Mouse (Mus musculus): ENCODE results near the gene Il2rb. TPM values are rescaled to one million over a fixed set of nuclear protein-coding genes. Genes with fewer than 3 reads are reported as not detected.

Il2rb gene
- total and polyA plus RNA-seq, 2 experiments from 2014 or later: 0.19 to 0.38 TPM

DNA sequence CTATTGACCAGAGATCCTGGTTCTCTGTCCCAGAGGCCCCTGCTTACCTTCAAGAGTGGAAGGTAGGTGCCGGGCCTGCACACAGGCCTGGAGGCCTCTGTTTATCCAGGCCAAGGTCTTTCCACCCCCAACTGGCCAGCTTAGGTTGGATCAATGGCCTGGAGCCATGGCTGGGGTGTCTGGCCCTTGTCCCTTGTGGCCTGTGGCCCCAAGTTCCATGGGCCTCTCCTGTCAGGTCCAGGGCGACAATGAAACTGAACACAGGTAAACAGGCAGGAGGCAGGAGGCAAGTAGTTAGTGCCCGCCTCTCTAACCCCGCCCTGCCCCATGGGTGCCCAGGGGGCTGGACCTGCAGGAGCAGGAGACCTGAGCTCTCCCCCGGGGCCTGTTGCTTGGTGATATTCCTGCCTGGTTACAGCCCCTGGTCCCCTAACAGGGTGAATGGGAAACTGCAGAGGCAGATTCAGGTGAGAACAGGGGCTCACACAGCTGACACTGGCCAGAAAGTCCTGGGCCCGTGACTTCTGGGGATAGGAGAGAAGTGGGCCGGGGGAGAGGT is 26.6 kb downstream of the Il2rb start, which contains the start of gene Tmprss6:
Gene Tmprss6, minus strand, starts transcription at position 256 of the 559 bp plus-strand sequence.
- no peak within 1 kb of the TSS for H3K27ac ChIP-seq (ENCODE audit: low read depth, low read length)
- H3K27me3 ChIP-seq (ENCODE audit: insufficient read depth, low read length): no peaks in the 10 kb centered on the region
- H3K9ac ChIP-seq (replicated peaks; ENCODE audit: low read length, poor library complexity, severe bottlenecking): no peak within 1 kb of the TSS
- TF ChIP-seq CTCF (IDR thresholded peaks at IDR 0.05): no peak
- DNase-seq (ENCODE audit: low spot score): no peak
- no peaks in the 10 kb centered on the region for H3K4me1 ChIP-seq (ENCODE audit: insufficient read depth, low read length)
- H3K4me2 ChIP-seq (ENCODE audit: low read depth, low read length, poor library complexity, severe bottlenecking): no peak within 1 kb of the TSS
- no peak within 1 kb of the TSS for H3K4me3 ChIP-seq (ENCODE audit: low read depth, low read length)
- H3K9me3 ChIP-seq (ENCODE audit: low read length): no peaks in the 10 kb centered on the region
- 88% methylated on average over 6 of the region's 7 CpGs for WGBS
- no peak for ATAC-seq (ENCODE audit: low FRiP score)
- H3K36me3 ChIP-seq (ENCODE audit: insufficient read depth, low read length): no peaks in the 10 kb centered on the region

DNA sequence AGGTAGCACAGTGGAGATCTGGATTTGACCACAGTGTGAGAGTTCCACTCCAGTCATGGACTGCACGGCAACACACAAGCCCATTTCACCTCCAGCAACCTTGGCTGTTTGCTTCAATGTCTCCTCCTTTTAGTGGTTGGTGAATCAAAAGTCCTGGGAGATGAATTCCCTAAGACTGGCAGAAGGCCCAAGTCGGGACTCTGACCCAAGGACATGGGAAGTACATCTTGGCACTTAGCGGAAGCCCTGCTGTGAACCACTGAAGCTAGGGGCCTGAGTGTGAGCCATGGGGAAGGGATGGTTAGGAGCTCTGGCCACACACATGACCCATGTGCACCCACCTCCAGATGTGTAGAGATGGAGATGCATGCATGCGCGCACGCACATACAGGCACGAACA is 27.5 kb downstream of the Il2rb start:
- no peak for TF ChIP-seq CTCF (IDR thresholded peaks at IDR 0.05)
- H3K27me3 ChIP-seq (ENCODE audit: insufficient read depth, low read length): no peaks in the 10 kb centered on the region
- H3K36me3 ChIP-seq (ENCODE audit: insufficient read depth, low read length): no peaks in the 10 kb centered on the region
- H3K9me3 ChIP-seq (ENCODE audit: low read length): no peaks in the 10 kb centered on the region
- H3K4me2 ChIP-seq (ENCODE audit: low read depth, low read length, poor library complexity, severe bottlenecking): no peak overlapping the region
- no peak overlapping the region for H3K4me3 ChIP-seq (ENCODE audit: low read depth, low read length)
- DNase-seq (ENCODE audit: low spot score) (no peak), ATAC-seq (ENCODE audit: low FRiP score) (no peak)
- no peak overlapping the region for H3K9ac ChIP-seq (replicated peaks; ENCODE audit: low read length, poor library complexity, severe bottlenecking)
- H3K27ac ChIP-seq (ENCODE audit: low read depth, low read length): no peak overlapping the region
- no peaks in the 10 kb centered on the region for H3K4me1 ChIP-seq (ENCODE audit: insufficient read depth, low read length)
- 91% methylated on average over 7 of the region's 7 CpGs for WGBS

DNA sequence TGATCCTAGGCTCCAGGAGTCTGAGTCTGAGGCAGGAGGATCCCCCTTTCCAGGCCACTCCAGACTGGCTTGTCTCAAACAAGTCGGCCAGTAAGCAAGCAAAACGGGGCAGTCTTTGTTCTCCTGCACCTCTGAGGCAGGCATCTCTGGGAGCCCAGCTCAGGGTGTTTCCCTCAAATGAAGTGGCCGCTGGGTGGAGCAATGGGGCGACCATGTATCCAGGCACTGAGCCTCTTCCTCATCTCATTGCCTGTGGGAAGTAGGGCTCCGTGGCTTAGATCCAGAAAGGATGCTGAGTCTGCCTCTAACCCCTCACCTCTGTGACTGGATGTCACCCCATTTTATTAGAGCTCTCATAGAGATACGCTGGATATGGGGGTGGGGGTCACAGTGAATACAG is 28.3 kb downstream of the Il2rb start:
- no peak for ATAC-seq (ENCODE audit: low FRiP score)
- Histone ChIP-seq H3K4me3 (ENCODE audit: low read depth, low read length) (no peak overlapping the region), H3K27ac (ENCODE audit: low read depth, low read length) (no peak overlapping the region), H3K27me3 (ENCODE audit: insufficient read depth, low read length) (no peaks in the 10 kb centered on the region), H3K9me3 (ENCODE audit: low read length) (no peaks in the 10 kb centered on the region), H3K4me2 (ENCODE audit: low read depth, low read length, poor library complexity, severe bottlenecking) (no peak overlapping the region), H3K4me1 (ENCODE audit: insufficient read depth, low read length) (no peaks in the 10 kb centered on the region), H3K36me3 (ENCODE audit: insufficient read depth, low read length) (no peaks in the 10 kb centered on the region), H3K9ac (replicated peaks; ENCODE audit: low read length, poor library complexity, severe bottlenecking) (no peak overlapping the region)
- no peak for DNase-seq (ENCODE audit: low spot score)
- TF ChIP-seq CTCF (IDR thresholded peaks at IDR 0.05): no peak; the same call in 1 of the 2 replicates
- 34% methylated on average over 6 of the region's 6 CpGs for WGBS

DNA sequence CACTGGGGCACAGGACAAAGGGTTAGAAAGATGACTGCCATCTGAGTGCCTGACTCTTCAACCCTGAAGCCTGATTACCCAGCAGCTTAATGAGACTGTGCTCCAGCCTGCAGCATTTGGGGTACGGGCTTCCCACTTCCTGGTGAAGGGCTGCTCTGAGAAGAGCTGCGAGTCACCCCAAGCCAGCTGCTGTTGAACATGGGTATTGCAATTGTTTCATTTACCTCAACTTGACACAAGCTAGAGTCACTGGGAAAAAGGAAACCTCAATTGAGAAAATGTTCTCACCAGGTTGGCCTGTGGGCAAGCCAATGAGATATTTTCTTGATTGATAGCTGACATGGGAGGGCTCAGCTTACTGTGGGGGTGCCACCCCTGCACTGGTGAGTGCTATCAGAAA is 32.1 kb downstream of the Il2rb start:
- Histone ChIP-seq H3K27me3 (ENCODE audit: insufficient read depth, low read length) (no peaks in the 10 kb centered on the region), H3K9me3 (ENCODE audit: low read length) (no peaks in the 10 kb centered on the region), H3K4me3 (ENCODE audit: low read depth, low read length) (no peak overlapping the region), H3K9ac (replicated peaks; ENCODE audit: low read length, poor library complexity, severe bottlenecking) (no peak overlapping the region), H3K4me1 (ENCODE audit: insufficient read depth, low read length) (no peaks in the 10 kb centered on the region), H3K27ac (ENCODE audit: low read depth, low read length) (no peak overlapping the region), H3K4me2 (ENCODE audit: low read depth, low read length, poor library complexity, severe bottlenecking) (no peak overlapping the region), H3K36me3 (ENCODE audit: insufficient read depth, low read length) (no peaks in the 10 kb centered on the region)
- TF ChIP-seq CTCF (IDR thresholded peaks at IDR 0.05): no peak
- ATAC-seq (ENCODE audit: low FRiP score): no peak
- no peak for DNase-seq (ENCODE audit: low spot score)
- WGBS: 78% methylated on average over 2 of the region's 2 CpGs

DNA sequence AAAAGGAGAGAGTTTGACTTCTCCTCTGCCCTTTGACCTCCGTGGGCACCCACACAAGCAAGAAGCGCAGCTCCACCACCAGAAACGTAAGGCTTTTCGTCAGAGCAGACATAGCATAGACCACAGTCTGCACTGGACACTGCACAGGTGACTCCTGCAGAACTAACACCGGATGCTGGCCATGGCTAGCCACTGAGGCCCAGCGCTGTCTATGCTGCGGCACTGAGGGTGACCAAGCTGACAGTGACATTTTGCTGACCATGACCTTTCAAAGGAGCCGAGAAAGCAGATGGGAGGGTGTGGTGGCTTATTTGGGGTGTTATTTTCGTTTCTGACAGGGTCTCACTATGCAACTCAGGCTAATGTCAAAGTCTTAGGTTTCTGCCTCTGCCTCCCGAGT is 37.9 kb downstream of the Il2rb start:
- H3K9ac ChIP-seq (replicated peaks; ENCODE audit: low read length, poor library complexity, severe bottlenecking): no peak overlapping the region
- H3K9me3 ChIP-seq (ENCODE audit: low read length): no peaks in the 10 kb centered on the region
- H3K27me3 ChIP-seq (ENCODE audit: insufficient read depth, low read length): no peaks in the 10 kb centered on the region
- DNase-seq (ENCODE audit: low spot score) (no peak), ATAC-seq (ENCODE audit: low FRiP score) (no peak)
- H3K4me3 ChIP-seq (ENCODE audit: low read depth, low read length): no peak overlapping the region
- H3K27ac ChIP-seq (ENCODE audit: low read depth, low read length): no peak overlapping the region
- TF ChIP-seq CTCF (IDR thresholded peaks at IDR 0.05): no peak
- H3K4me1 ChIP-seq (ENCODE audit: insufficient read depth, low read length): no peaks in the 10 kb centered on the region
- no peaks in the 10 kb centered on the region for H3K36me3 ChIP-seq (ENCODE audit: insufficient read depth, low read length)
- 83% methylated on average over 10 of the region's 10 CpGs for WGBS
- no peak overlapping the region for H3K4me2 ChIP-seq (ENCODE audit: low read depth, low read length, poor library complexity, severe bottlenecking)

DNA sequence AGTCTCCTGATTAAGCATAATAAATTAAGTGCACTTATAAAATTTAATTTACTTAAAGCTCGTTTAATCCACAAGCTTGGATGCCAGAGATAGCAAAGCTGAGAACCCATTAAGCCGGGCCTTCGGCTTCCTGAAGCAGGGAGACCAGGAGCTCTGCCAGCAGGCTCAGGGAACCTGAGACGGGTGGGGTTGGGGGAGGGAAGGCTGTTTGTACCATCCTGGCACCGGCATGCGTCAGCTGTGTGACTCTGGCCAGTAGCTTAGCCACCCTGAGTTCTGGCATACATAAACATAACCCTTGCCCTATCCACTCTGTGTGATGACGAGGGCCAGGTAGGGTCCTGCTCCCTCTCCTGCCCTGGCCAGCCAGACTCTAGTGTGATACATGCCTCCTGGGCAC is 39.0 kb downstream of the Il2rb start:
- Histone ChIP-seq H3K27ac (ENCODE audit: low read depth, low read length) (no peak overlapping the region), H3K4me1 (ENCODE audit: insufficient read depth, low read length) (no peaks in the 10 kb centered on the region), H3K4me3 (ENCODE audit: low read depth, low read length) (no peak overlapping the region), H3K27me3 (ENCODE audit: insufficient read depth, low read length) (no peaks in the 10 kb centered on the region), H3K4me2 (ENCODE audit: low read depth, low read length, poor library complexity, severe bottlenecking) (no peak overlapping the region), H3K9ac (replicated peaks; ENCODE audit: low read length, poor library complexity, severe bottlenecking) (no peak overlapping the region), H3K9me3 (ENCODE audit: low read length) (no peaks in the 10 kb centered on the region), H3K36me3 (ENCODE audit: insufficient read depth, low read length) (no peaks in the 10 kb centered on the region)
- ATAC-seq (ENCODE audit: low FRiP score) (no peak), DNase-seq (ENCODE audit: low spot score) (no peak)
- no peak for TF ChIP-seq CTCF (IDR thresholded peaks at IDR 0.05)
- WGBS: 59% methylated on average over 7 of the region's 7 CpGs
